Mouse (Mus musculus): Measurements from ENCODE around the gene Skint1. TPM values are rescaled to one million over a fixed set of nuclear protein-coding genes. Genes with fewer than 3 reads are reported as not detected.
"Not testable (repeated sequence)": the region's sequence is repeated elsewhere in the genome, so short reads cannot be mapped to it uniquely, and the experiment has no call there.

Gene Skint1
- total RNA-seq (2014; rRNA removed) (1.7 TPM in 1 of 2 replicates, not detected in the other), polyA plus RNA-seq (2015; fragmentation: Nextera tagmentation; extraction: Ambion mirVana) (not detected in 2 replicates)

GRCm38 (mm10) chr4:112005969-112006368 lies at the start of gene Skint1:
Gene Skint1, plus strand, starts transcription at chr4:112006269.
- no peak within 1 kb of the TSS for H3K9ac ChIP-seq (replicated peaks; ENCODE audit: low read length, poor library complexity, severe bottlenecking)
- DNase-seq (ENCODE audit: low spot score) (no peak), ATAC-seq (ENCODE audit: low FRiP score) (no peak)
- no peak within 1 kb of the TSS for H3K27ac ChIP-seq (ENCODE audit: low read depth, low read length)
- no peak for TF ChIP-seq CTCF (IDR thresholded peaks at IDR 0.05)
- H3K4me3 ChIP-seq (ENCODE audit: low read depth, low read length): no peak within 1 kb of the TSS
- no peak within 1 kb of the TSS for H3K4me2 ChIP-seq (ENCODE audit: low read depth, low read length, poor library complexity, severe bottlenecking)
- no peaks in the 10 kb centered on the region for H3K27me3 ChIP-seq (ENCODE audit: insufficient read depth, low read length)
- H3K9me3 ChIP-seq (ENCODE audit: low read length): no peaks in the 10 kb centered on the region
- H3K36me3 ChIP-seq (ENCODE audit: insufficient read depth, low read length): no peaks in the 10 kb centered on the region
- no peaks in the 10 kb centered on the region for H3K4me1 ChIP-seq (ENCODE audit: insufficient read depth, low read length)

- Histone ChIP-seq H3K4me2 (ENCODE audit: low read depth, low read length, poor library complexity, severe bottlenecking) (no peak overlapping the region), H3K9ac (replicated peaks; ENCODE audit: low read length, poor library complexity, severe bottlenecking) (no peak overlapping the region), H3K36me3 (ENCODE audit: insufficient read depth, low read length) (no peaks in the 10 kb centered on the region), H3K4me3 (ENCODE audit: low read depth, low read length) (no peak overlapping the region), H3K9me3 (ENCODE audit: low read length) (no peaks in the 10 kb centered on the region), H3K27ac (ENCODE audit: low read depth, low read length) (no peak overlapping the region), H3K4me1 (ENCODE audit: insufficient read depth, low read length) (no peaks in the 10 kb centered on the region), H3K27me3 (ENCODE audit: insufficient read depth, low read length) (no peaks in the 10 kb centered on the region)
- 23% methylated on average over 1 of the region's 1 CpGs for WGBS
- ATAC-seq (ENCODE audit: low FRiP score) (no peak), DNase-seq (ENCODE audit: low spot score) (peak; percentile 34)
- TF ChIP-seq CTCF (IDR thresholded peaks at IDR 0.05): peak; percentile 62
Measured at GRCm38 (mm10) chr4:111961309-111961708, 44.8 kb upstream of the Skint1 start.

- H3K36me3 ChIP-seq (ENCODE audit: insufficient read depth, low read length); DNase-seq (ENCODE audit: low spot score); H3K4me1 ChIP-seq (ENCODE audit: insufficient read depth, low read length); H3K9ac ChIP-seq (replicated peaks; ENCODE audit: low read length, poor library complexity, severe bottlenecking); ATAC-seq (ENCODE audit: low FRiP score); H3K9me3 ChIP-seq (ENCODE audit: low read length); H3K27me3 ChIP-seq (ENCODE audit: insufficient read depth, low read length); H3K4me2 ChIP-seq (ENCODE audit: low read depth, low read length, poor library complexity, severe bottlenecking); H3K27ac ChIP-seq (ENCODE audit: low read depth, low read length); H3K4me3 ChIP-seq (ENCODE audit: low read depth, low read length): not testable (repeated sequence)
- 72% methylated on average over 1 of the region's 1 CpGs for WGBS
Measured at GRCm38 (mm10) chr4:111963241-111963640, 42.8 kb upstream of the Skint1 start.

- ATAC-seq (ENCODE audit: low FRiP score): no peak
- no peaks in the 10 kb centered on the region for H3K27me3 ChIP-seq (ENCODE audit: insufficient read depth, low read length)
- DNase-seq (ENCODE audit: low spot score): no peak
- no peaks in the 10 kb centered on the region for H3K9me3 ChIP-seq (ENCODE audit: low read length)
- H3K4me2 ChIP-seq (ENCODE audit: low read depth, low read length, poor library complexity, severe bottlenecking): no peak overlapping the region
- TF ChIP-seq CTCF (IDR thresholded peaks at IDR 0.05): no peak
- no peak overlapping the region for H3K9ac ChIP-seq (replicated peaks; ENCODE audit: low read length, poor library complexity, severe bottlenecking)
- no peak overlapping the region for H3K27ac ChIP-seq (ENCODE audit: low read depth, low read length)
- H3K36me3 ChIP-seq (ENCODE audit: insufficient read depth, low read length): no peaks in the 10 kb centered on the region
- 88% methylated on average over 3 of the region's 3 CpGs for WGBS
- no peak overlapping the region for H3K4me3 ChIP-seq (ENCODE audit: low read depth, low read length)
- H3K4me1 ChIP-seq (ENCODE audit: insufficient read depth, low read length): no peaks in the 10 kb centered on the region
Measured at GRCm38 (mm10) chr4:111963669-111964068, 42.4 kb upstream of the Skint1 start.

- Histone ChIP-seq H3K27me3 (ENCODE audit: insufficient read depth, low read length) (no peaks in the 10 kb centered on the region), H3K4me2 (ENCODE audit: low read depth, low read length, poor library complexity, severe bottlenecking) (no peak within 1 kb of the TSS), H3K36me3 (ENCODE audit: insufficient read depth, low read length) (no peaks in the 10 kb centered on the region), H3K27ac (ENCODE audit: low read depth, low read length) (no peak within 1 kb of the TSS), H3K4me3 (ENCODE audit: low read depth, low read length) (no peak within 1 kb of the TSS), H3K4me1 (ENCODE audit: insufficient read depth, low read length) (no peaks in the 10 kb centered on the region), H3K9ac (replicated peaks; ENCODE audit: low read length, poor library complexity, severe bottlenecking) (no peak within 1 kb of the TSS), H3K9me3 (ENCODE audit: low read length) (no peaks in the 10 kb centered on the region)
- DNase-seq (ENCODE audit: low spot score) (no peak), ATAC-seq (ENCODE audit: low FRiP score) (no peak)
- no peak for TF ChIP-seq CTCF (IDR thresholded peaks at IDR 0.05)
- WGBS: 97% methylated on average over 1 of the region's 1 CpGs
Measured at GRCm38 (mm10) chr4:111972623-111973022, 33.4 kb upstream of the Skint1 start, which contains the start of gene Skint7. Gene Skint7, plus strand, starts transcription at chr4:111972923.

GRCm38 (mm10) chr4:112071716-112072115 lies 65.6 kb downstream of the Skint1 start, which contains the start of gene Skint4:
Gene Skint4, plus strand, starts transcription at chr4:112072016.
- ATAC-seq (ENCODE audit: low FRiP score) (no peak), DNase-seq (ENCODE audit: low spot score) (no peak)
- TF ChIP-seq CTCF (IDR thresholded peaks at IDR 0.05): no peak
- Histone ChIP-seq H3K9ac (replicated peaks; ENCODE audit: low read length, poor library complexity, severe bottlenecking) (no peak within 1 kb of the TSS), H3K4me3 (ENCODE audit: low read depth, low read length) (no peak within 1 kb of the TSS), H3K9me3 (ENCODE audit: low read length) (peaks cover 11% of the 10 kb centered on the region), H3K4me2 (ENCODE audit: low read depth, low read length, poor library complexity, severe bottlenecking) (no peak within 1 kb of the TSS), H3K27ac (ENCODE audit: low read depth, low read length) (no peak within 1 kb of the TSS), H3K4me1 (ENCODE audit: insufficient read depth, low read length) (no peaks in the 10 kb centered on the region), H3K36me3 (ENCODE audit: insufficient read depth, low read length) (no peaks in the 10 kb centered on the region), H3K27me3 (ENCODE audit: insufficient read depth, low read length) (no peaks in the 10 kb centered on the region)

Other genes with a start within 250 kb of the Skint1 start
- not detected in 2 replicates for gene Slc5a9, start 103.4 kb upstream of the Skint1 start, total RNA-seq (2014; rRNA removed)
- gene Slc5a9, start 103.4 kb upstream of the Skint1 start, polyA plus RNA-seq (2015; fragmentation: Nextera tagmentation; extraction: Ambion mirVana): not detected in 2 replicates
- not detected in 2 replicates for gene Skint8, start 86.9 kb upstream of the Skint1 start, total RNA-seq (2014; rRNA removed)
- gene Skint8, start 86.9 kb upstream of the Skint1 start, polyA plus RNA-seq (2015; fragmentation: Nextera tagmentation; extraction: Ambion mirVana): not detected in 2 replicates
- gene Skint7, start 33.3 kb upstream of the Skint1 start, total RNA-seq (2014; rRNA removed): not detected in 2 replicates
- gene Skint7, start 33.3 kb upstream of the Skint1 start, polyA plus RNA-seq (2015; fragmentation: Nextera tagmentation; extraction: Ambion mirVana): not detected in 2 replicates
- gene Skint4, start 65.7 kb downstream of the Skint1 start, total RNA-seq (2014; rRNA removed): 0.05 TPM in 1 of 2 replicates, not detected in the other
- gene Skint4, start 65.7 kb downstream of the Skint1 start, polyA plus RNA-seq (2015; fragmentation: Nextera tagmentation; extraction: Ambion mirVana): not detected in 2 replicates
- not detected in 2 replicates for gene Skint3, start 226.0 kb downstream of the Skint1 start, total RNA-seq (2014; rRNA removed)
- gene Skint3, start 226.0 kb downstream of the Skint1 start, polyA plus RNA-seq (2015; fragmentation: Nextera tagmentation; extraction: Ambion mirVana): not detected in 2 replicates